Mouse (Mus musculus): ENCODE results near the gene Dnajc16. TPM values are rescaled to one million over a fixed set of nuclear protein-coding genes. Genes with fewer than 3 reads are reported as not detected.
"Not testable (repeated sequence)": the region's sequence is repeated elsewhere in the genome, so short reads cannot be mapped to it uniquely, and the experiment has no call there.

Dnajc16 gene
- polyA plus RNA-seq, 1 experiment from 2014 or later = 6.9 TPM

DNA sequence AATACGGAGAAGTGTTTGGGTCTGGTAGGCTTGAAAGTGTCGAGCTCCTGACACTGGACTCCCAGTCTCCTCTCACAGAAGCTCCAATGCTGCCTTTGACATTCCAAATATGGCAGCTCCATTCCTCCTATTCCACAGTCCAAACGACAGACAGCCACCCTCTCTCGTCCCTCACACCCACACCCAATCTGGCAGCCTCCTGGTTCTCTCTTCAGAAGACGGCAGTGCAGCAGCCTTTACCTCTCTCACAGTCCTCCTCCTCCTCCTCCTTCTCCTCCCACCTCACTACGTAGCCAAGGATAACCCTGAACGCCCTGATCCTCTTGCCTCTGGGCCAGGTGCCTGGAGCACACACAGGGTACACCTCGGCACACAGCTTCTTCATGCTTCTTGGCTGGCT lies 10.9 kb downstream of the Dnajc16 start:
- H3K36me3 ChIP-seq = peaks cover 94% of the 10 kb centered on the region
- no peak overlapping the region for H3K4me2 ChIP-seq (replicated peaks)
- no peak for ATAC-seq

GRCm38 (mm10) chr4:141773019-141773418 lies 17.7 kb downstream of the Dnajc16 start:
- H3K4me1 ChIP-seq (replicated peaks); ATAC-seq; H3K27ac ChIP-seq; H3K9ac ChIP-seq (replicated peaks); H3K4me3 ChIP-seq (replicated peaks); H3K9me3 ChIP-seq; H3K27me3 ChIP-seq; H3K4me2 ChIP-seq (replicated peaks): not testable (repeated sequence)
- WGBS = 81% methylated on average over 4 of the region's 4 CpGs
- H3K36me3 ChIP-seq = peaks cover 96% of the 10 kb centered on the region

More for the DNA sequence above, 10.9 kb downstream of the Dnajc16 start:
- Histone ChIP-seq H3K27ac (no peak overlapping the region), H3K9ac (replicated peaks) (no peak overlapping the region), H3K4me1 (replicated peaks) (no peaks in the 10 kb centered on the region), H3K4me3 (replicated peaks) (no peak overlapping the region), H3K9me3 (no peaks in the 10 kb centered on the region), H3K27me3 (no peaks in the 10 kb centered on the region)
- 97% methylated on average over 8 of the region's 8 CpGs for WGBS

DNA sequence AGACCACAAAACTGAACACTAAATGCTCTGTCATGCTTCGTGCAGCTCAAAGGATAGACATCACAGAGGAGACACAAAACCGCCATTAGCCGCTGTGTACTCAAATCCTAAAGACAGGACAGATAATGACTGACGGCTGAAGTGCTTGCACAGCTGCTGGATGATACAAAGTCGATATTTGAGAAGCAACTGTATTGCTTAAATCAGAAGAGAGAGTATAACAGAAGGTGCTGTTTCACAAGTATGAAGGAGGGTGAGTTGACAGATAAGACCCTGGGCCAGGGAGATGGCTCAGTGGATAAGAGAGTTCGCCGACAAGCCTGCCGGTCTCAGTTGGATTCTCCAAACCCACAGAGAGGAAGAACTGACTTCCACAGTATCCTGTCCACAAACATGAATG lies 18.9 kb downstream of the Dnajc16 start:
- peaks cover 100% of the 10 kb centered on the region for H3K36me3 ChIP-seq
- WGBS = 92% methylated on average over 8 of the region's 8 CpGs
- ATAC-seq = no peak

DNA sequence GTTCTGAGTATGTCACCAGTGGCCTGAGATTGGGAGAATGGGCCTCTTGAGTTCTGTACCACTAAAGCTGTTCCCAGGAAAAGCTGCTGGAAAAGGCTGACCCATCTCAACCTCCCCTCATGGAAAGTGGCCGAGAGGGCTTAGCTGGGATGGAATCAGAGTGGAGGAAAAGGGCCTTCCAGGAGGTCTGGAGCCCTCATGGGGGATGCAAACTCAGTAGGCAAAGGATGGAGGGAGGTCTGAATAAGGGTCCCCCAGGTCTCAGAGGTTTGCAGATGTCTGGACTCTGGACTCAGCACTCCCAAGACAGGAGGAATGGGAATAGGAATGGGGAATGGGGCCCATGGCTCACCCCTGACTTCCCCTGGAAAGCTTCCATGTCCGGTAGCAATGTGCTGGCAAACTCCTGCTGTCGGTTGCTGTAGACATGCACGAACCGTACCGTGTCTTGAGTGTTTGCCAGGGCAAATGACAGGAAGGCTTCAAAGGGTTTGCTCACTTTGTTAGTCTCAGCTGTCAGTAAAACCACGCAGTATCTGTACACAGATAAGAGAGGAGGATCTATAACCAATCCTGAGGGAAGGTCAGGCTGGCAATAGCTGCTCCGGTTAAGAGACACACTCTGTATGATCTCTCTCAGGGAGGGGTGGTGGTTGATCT lies 21.1 kb downstream of the Dnajc16 start:
- Histone ChIP-seq H3K36me3 (peaks cover 95% of the 10 kb centered on the region), H3K9ac (replicated peaks) (no peak overlapping the region), H3K4me1 (replicated peaks) (0 out of 2 replicates have a peak, but pooled peaks cover 4% of the 10 kb centered on the region), H3K9me3 (no peaks in the 10 kb centered on the region), H3K4me2 (replicated peaks) (no peak overlapping the region), H3K27me3 (no peaks in the 10 kb centered on the region), H3K27ac (no peak overlapping the region), H3K4me3 (replicated peaks) (no peak overlapping the region)
- ATAC-seq = no peak
- WGBS = 98% methylated on average over 8 of the region's 8 CpGs

More for the DNA sequence above, 18.9 kb downstream of the Dnajc16 start:
- H3K27ac ChIP-seq = no peak overlapping the region
- no peak overlapping the region for H3K4me3 ChIP-seq (replicated peaks)
- H3K27me3 ChIP-seq = no peaks in the 10 kb centered on the region
- no peaks in the 10 kb centered on the region for H3K9me3 ChIP-seq
- no peak overlapping the region for H3K4me2 ChIP-seq (replicated peaks)
- no peak overlapping the region for H3K9ac ChIP-seq (replicated peaks)
- H3K4me1 ChIP-seq (replicated peaks) = no peaks in the 10 kb centered on the region

DNA sequence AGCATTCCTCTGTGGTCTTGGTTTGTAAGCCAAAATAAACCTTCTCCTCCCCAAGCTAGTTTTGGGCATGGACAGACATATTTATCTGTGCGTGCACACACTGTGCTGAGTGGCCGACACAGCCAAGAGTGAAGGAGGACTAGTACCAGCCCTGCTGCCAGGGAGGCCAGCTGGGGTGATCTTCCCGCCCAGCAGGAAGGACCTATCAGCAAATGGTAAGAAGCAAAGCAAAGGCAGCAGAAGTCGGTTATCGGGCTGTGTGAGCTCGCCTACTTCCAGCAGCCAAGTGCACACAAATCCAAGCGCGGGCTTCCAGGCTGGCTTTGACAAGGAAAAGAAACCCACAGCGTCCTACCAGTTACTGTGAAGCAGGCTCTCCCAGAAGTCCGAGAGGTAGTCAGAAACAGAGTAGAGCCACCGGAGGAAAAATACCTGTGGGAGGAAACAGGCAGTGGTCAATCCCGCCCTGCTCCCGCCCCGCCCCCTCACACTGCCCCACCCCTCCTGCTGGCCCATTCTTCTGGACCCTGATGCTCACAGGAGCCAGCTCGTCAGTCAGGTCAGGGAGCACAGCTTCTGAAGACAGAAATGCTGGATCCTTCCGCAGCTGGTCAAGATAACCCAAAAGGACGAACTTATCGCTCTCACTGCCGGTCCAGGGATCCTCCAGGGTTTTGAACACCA lies 23.2 kb downstream of the Dnajc16 start:
- peak overlapping the region; percentile 70 for H3K27ac ChIP-seq
- H3K36me3 ChIP-seq = peaks cover 95% of the 10 kb centered on the region
- H3K27me3 ChIP-seq = no peaks in the 10 kb centered on the region
- WGBS = 78% methylated on average over 19 of the region's 19 CpGs
- no peak overlapping the region for H3K4me3 ChIP-seq (replicated peaks)
- H3K4me1 ChIP-seq (replicated peaks) = 0 out of 2 replicates have a peak, but pooled peaks cover 4% of the 10 kb centered on the region
- H3K9me3 ChIP-seq = no peaks in the 10 kb centered on the region
- no peak overlapping the region for H3K4me2 ChIP-seq (replicated peaks)
- no peak overlapping the region for H3K9ac ChIP-seq (replicated peaks)
- no peak for ATAC-seq

GRCm38 (mm10) chr4:141766668-141767352 lies 23.9 kb downstream of the Dnajc16 start:
- 0 out of 2 replicates have a peak, but pooled peaks cover 4% of the 10 kb centered on the region for H3K4me1 ChIP-seq (replicated peaks)
- no peak overlapping the region for H3K4me3 ChIP-seq (replicated peaks)
- H3K27me3 ChIP-seq = no peaks in the 10 kb centered on the region
- H3K36me3 ChIP-seq = peaks cover 95% of the 10 kb centered on the region
- no peak overlapping the region for H3K9ac ChIP-seq (replicated peaks)
- no peak overlapping the region for H3K4me2 ChIP-seq (replicated peaks)
- H3K27ac ChIP-seq = peak overlapping the region; percentile 70
- H3K9me3 ChIP-seq = no peaks in the 10 kb centered on the region
- WGBS = 72% methylated on average over 19 of the region's 19 CpGs
- peak; percentile 40; the same call in 1 of the 2 replicates for ATAC-seq

DNA sequence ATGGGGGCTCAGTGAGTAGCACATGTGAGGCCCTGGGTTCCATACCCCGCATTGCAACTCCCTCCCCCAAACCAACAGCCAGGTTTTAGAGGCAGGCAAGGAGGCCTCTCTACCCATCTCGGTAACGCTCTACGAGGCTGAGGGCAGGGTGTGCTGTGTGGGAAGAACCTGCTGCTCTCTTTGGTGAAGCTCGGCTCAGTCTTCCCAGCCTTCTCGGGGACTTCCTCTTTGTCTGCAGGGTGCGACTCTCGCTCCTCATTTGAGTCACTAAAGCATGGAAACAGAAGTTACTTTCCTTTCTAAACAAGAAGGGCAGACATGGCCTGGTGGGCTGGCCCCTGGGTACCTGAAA lies 24.4 kb downstream of the Dnajc16 start:
- Histone ChIP-seq H3K9ac (replicated peaks) (no peak overlapping the region), H3K4me2 (replicated peaks) (no peak overlapping the region), H3K4me3 (replicated peaks) (no peak overlapping the region), H3K9me3 (no peaks in the 10 kb centered on the region), H3K27me3 (no peaks in the 10 kb centered on the region), H3K4me1 (replicated peaks) (0 out of 2 replicates have a peak, but pooled peaks cover 4% of the 10 kb centered on the region), H3K27ac (peak overlapping the region; percentile 69), H3K36me3 (peaks cover 95% of the 10 kb centered on the region)
- no peak for ATAC-seq
- WGBS = 86% methylated on average over 8 of the region's 8 CpGs

DNA sequence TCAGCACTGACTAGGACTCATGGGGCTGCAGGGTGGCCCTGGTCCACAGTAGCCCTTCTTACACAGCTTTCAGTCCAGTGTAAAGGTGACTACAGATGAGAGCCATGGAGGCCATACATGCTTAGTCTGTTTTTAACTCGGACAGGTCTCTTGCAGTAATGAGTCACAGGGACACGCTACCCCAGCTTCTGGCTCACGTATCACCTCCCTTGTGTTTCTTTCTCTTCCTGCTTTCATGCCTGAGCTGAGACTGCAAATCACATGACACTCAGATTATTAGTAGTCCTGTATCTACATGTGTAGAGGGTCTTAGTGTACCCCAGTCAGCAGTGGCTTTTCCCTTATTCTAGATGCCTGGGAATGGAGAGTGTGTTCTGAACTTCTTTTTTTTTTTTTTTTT lies 25.7 kb downstream of the Dnajc16 start:
- H3K36me3 ChIP-seq = peaks cover 88% of the 10 kb centered on the region
- WGBS = 95% methylated on average over 3 of the region's 3 CpGs

DNA sequence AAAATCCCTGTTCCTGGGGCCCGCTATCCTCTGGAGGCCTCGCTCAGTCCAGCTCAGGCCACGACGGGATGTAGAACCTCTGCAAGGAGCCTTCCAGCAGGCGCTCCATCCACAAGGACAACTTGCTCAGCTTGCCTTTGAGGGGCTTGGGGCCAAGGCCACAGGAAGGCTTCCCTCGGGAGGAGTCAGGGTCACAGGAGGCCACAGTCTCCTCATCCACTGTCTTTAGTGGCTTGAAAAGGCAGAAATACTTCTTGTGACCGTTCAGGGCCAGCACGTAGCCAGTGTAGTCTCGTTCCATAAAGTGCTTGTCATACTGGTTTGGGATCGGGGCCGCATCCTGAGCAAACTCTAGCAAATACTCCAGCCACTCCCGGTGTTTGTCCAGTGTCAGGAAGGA lies 27.3 kb downstream of the Dnajc16 start:
- 93% methylated on average over 12 of the region's 12 CpGs for WGBS
- no peaks in the 10 kb centered on the region for H3K27me3 ChIP-seq
- H3K36me3 ChIP-seq = peaks cover 75% of the 10 kb centered on the region
- H3K4me2 ChIP-seq (replicated peaks) = no peak overlapping the region
- no peak overlapping the region for H3K9ac ChIP-seq (replicated peaks)
- no peak for ATAC-seq
- H3K27ac ChIP-seq = no peak overlapping the region
- H3K4me3 ChIP-seq (replicated peaks) = no peak overlapping the region
- no peaks in the 10 kb centered on the region for H3K9me3 ChIP-seq
- H3K4me1 ChIP-seq (replicated peaks) = 0 out of 2 replicates have a peak, but pooled peaks cover 4% of the 10 kb centered on the region

More for the DNA sequence above, 25.7 kb downstream of the Dnajc16 start:
- Histone ChIP-seq H3K9ac (replicated peaks) (no peak overlapping the region), H3K4me3 (replicated peaks) (no peak overlapping the region), H3K9me3 (no peaks in the 10 kb centered on the region), H3K27me3 (no peaks in the 10 kb centered on the region), H3K27ac (no peak overlapping the region), H3K4me2 (replicated peaks) (no peak overlapping the region), H3K4me1 (replicated peaks) (0 out of 2 replicates have a peak, but pooled peaks cover 4% of the 10 kb centered on the region)
- ATAC-seq = no peak

DNA sequence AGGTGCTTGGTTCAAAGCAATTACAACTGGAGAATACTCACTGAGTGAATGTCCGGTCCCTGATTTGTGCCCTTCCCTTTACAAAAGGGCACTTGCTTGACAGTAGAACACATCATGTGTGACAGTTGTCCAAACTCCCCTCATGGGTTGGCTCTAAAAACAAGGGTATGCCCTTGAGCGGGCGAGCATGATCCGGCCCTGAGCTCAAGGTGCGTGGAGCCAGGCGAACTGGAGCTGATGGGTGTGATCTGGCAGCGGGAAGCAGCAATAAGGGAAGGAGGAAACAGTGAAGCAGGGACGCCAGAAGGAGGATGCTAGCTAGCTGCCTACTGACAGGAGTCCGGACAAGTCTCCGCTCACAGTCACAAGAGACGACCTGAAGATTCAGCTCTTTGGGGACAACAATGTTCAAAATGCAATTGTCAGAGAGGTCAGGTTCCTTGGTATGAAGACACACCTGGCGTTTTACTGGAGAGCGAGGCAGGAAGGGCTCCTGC lies 28.6 kb downstream of the Dnajc16 start:
- H3K4me3 ChIP-seq (replicated peaks) = no peak overlapping the region
- ATAC-seq = no peak
- WGBS = 97% methylated on average over 13 of the region's 13 CpGs

DNA sequence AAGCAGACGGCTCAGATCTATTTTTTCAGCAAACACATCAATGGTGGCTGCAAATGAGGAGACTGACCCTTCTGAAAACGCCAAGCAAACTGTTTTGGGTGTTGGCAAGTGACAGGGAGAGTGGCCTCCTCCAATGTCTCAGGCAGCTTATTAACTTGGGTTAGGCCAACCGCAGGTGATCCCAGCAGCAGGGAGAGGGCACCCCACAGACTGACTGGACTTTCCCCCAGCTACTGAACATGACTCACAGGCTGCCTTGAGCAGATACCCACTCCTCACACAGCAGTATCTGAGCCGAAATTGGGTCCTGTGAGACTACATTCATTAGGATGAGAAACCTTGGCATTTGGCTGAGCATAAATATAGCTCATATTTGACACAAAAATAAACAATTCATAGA lies 29.8 kb downstream of the Dnajc16 start:
- Histone ChIP-seq H3K4me1 (replicated peaks) (no peaks in the 10 kb centered on the region), H3K4me2 (replicated peaks) (no peak overlapping the region), H3K27ac (no peak overlapping the region), H3K9me3 (no peaks in the 10 kb centered on the region), H3K36me3 (peaks cover 54% of the 10 kb centered on the region), H3K9ac (replicated peaks) (no peak overlapping the region), H3K4me3 (replicated peaks) (no peak overlapping the region), H3K27me3 (no peaks in the 10 kb centered on the region)
- ATAC-seq = no peak
- WGBS = 91% methylated on average over 4 of the region's 4 CpGs

More for the DNA sequence above, 28.6 kb downstream of the Dnajc16 start:
- H3K4me1 ChIP-seq (replicated peaks) = 0 out of 2 replicates have a peak, but pooled peaks cover 4% of the 10 kb centered on the region
- H3K9ac ChIP-seq (replicated peaks) = no peak overlapping the region
- H3K4me2 ChIP-seq (replicated peaks) = no peak overlapping the region
- H3K36me3 ChIP-seq = peaks cover 66% of the 10 kb centered on the region
- H3K27ac ChIP-seq = no peak overlapping the region
- H3K9me3 ChIP-seq = no peaks in the 10 kb centered on the region
- no peaks in the 10 kb centered on the region for H3K27me3 ChIP-seq

Measured in midbrain, embryonic 13.5 days (tissue).